Mouse (Mus musculus): Measurements from ENCODE around the gene Dnah2.

DNA sequence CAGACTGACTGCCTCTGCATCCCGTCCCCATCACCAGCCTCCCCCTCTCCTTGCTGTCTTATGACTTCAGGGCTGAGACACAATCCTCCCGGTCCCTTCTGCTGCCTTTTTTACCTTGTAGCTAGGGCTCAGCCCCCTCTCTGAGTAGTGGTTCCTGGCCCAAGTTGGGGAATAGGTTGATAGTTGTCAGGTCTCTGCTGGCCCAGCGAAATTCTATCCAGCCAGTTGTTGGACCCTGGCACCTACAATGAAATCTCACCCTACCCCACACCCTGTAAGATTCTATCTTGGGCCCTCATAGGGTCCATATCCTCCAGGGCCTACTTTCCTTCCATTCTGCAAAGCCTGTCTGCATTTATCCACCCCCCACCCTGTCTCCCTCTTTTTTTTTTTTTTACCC is 42.5 kb upstream of the Dnah2 start:
- no peak for TF ChIP-seq POLR2A (IDR thresholded peaks at IDR 0.05; ENCODE audit: low read depth, low read length)
- TF ChIP-seq MYC (IDR thresholded peaks at IDR 0.05; ENCODE audit: low read depth, low read length), result no peak
- TF ChIP-seq CTCF (conservative IDR thresholded peaks at IDR 0.05 in 1 of 2, IDR thresholded peaks at IDR 0.05 in 1 of 2; ENCODE audit: low read depth in 2 of 2, low read length in 2 of 2), result no peak
- TF ChIP-seq TCF12 (IDR thresholded peaks at IDR 0.05; ENCODE audit: low read depth, low read length), result no peak
- no peak for TF ChIP-seq SIN3A (IDR thresholded peaks at IDR 0.05; ENCODE audit: low read length)
- no peak for TF ChIP-seq EP300 (IDR thresholded peaks at IDR 0.05; ENCODE audit: low read length)
- no peak for TF ChIP-seq MAX (IDR thresholded peaks at IDR 0.05; ENCODE audit: low read length)
- TF ChIP-seq MAFK (IDR thresholded peaks at IDR 0.05; ENCODE audit: insufficient replicate concordance, low read length), result no peak
